Mouse (Mus musculus): Measurements from ENCODE around the gene Tmtc1. TPM values are rescaled to one million over a fixed set of nuclear protein-coding genes. Genes with fewer than 3 reads are reported as not detected.

Gene Tmtc1
- polyA plus RNA-seq, 2 experiments = 2.0 to 3.0 TPM

GRCm38 (mm10) chr6:148362475-148362874 lies 81.7 kb downstream of the Tmtc1 start:
- WGBS = 57% methylated on average over 3 of the region's 3 CpGs
- no peak for TF ChIP-seq POLR2A (IDR thresholded peaks at IDR 0.05; ENCODE audit: borderline replicate concordance, extremely low read depth, insufficient read depth, insufficient read length)
- Histone ChIP-seq H3K9me3 (ENCODE audit: control insufficient read depth, low read length) (no peaks in the 10 kb centered on the region), H3K4me2 (replicated peaks; ENCODE audit: low read depth, low read length, severe bottlenecking) (no peak overlapping the region), H3K27ac (replicated peaks; ENCODE audit: low read depth, low read length) (no peak overlapping the region), H3K36me3 (ENCODE audit: control insufficient read depth, insufficient read depth, low read length) (no peaks in the 10 kb centered on the region), H3K9ac (ENCODE audit: low read depth, low read length, severe bottlenecking) (no peak overlapping the region), H3K4me1 (ENCODE audit: control insufficient read depth, insufficient read depth, low read length) (peaks cover 7% of the 10 kb centered on the region), H3K27me3 (ENCODE audit: control insufficient read depth, insufficient read depth, low read length) (no peaks in the 10 kb centered on the region), H3K4me3 (replicated peaks; ENCODE audit: low read length) (no peak overlapping the region)
- DNase-seq (ENCODE audit: low spot score) = no peak
- no peak for ATAC-seq (ENCODE audit: low FRiP score, low read depth)

- TF ChIP-seq POLR2A (IDR thresholded peaks at IDR 0.05; ENCODE audit: borderline replicate concordance, extremely low read depth, insufficient read depth, insufficient read length) = no peak
- Histone ChIP-seq H3K4me3 (replicated peaks; ENCODE audit: low read length) (no peak overlapping the region), H3K9me3 (ENCODE audit: control insufficient read depth, low read length) (peaks cover 15% of the 10 kb centered on the region; the same call in 1 of the 2 replicates), H3K4me2 (replicated peaks; ENCODE audit: low read depth, low read length, severe bottlenecking) (no peak overlapping the region), H3K27me3 (ENCODE audit: control insufficient read depth, insufficient read depth, low read length) (no peaks in the 10 kb centered on the region), H3K27ac (replicated peaks; ENCODE audit: low read depth, low read length) (no peak overlapping the region), H3K4me1 (ENCODE audit: control insufficient read depth, insufficient read depth, low read length) (no peaks in the 10 kb centered on the region; the same call in 1 of the 2 replicates), H3K9ac (ENCODE audit: low read depth, low read length, severe bottlenecking) (no peak overlapping the region), H3K36me3 (ENCODE audit: control insufficient read depth, insufficient read depth, low read length) (peaks cover 5% of the 10 kb centered on the region; the same call in 1 of the 2 replicates)
- no peak for ATAC-seq (ENCODE audit: low FRiP score, low read depth)
- DNase-seq (ENCODE audit: low spot score) = peak; percentile 13
- WGBS = 41% methylated on average over 7 of the region's 7 CpGs
Measured at GRCm38 (mm10) chr6:148359348-148359905, 84.8 kb downstream of the Tmtc1 start.

- no peak for TF ChIP-seq POLR2A (IDR thresholded peaks at IDR 0.05; ENCODE audit: borderline replicate concordance, extremely low read depth, insufficient read depth, insufficient read length)
- no peak overlapping the region for H3K4me2 ChIP-seq (replicated peaks; ENCODE audit: low read depth, low read length, severe bottlenecking)
- peaks cover 15% of the 10 kb centered on the region; the same call in 1 of the 2 replicates for H3K9me3 ChIP-seq (ENCODE audit: control insufficient read depth, low read length)
- 32% methylated on average over 8 of the region's 12 CpGs for WGBS
- no peaks in the 10 kb centered on the region for H3K27me3 ChIP-seq (ENCODE audit: control insufficient read depth, insufficient read depth, low read length)
- no peak overlapping the region for H3K4me3 ChIP-seq (replicated peaks; ENCODE audit: low read length)
- H3K27ac ChIP-seq (replicated peaks; ENCODE audit: low read depth, low read length) = no peak overlapping the region
- no peaks in the 10 kb centered on the region; the same call in 1 of the 2 replicates for H3K4me1 ChIP-seq (ENCODE audit: control insufficient read depth, insufficient read depth, low read length)
- no peak overlapping the region for H3K9ac ChIP-seq (ENCODE audit: low read depth, low read length, severe bottlenecking)
- ATAC-seq (ENCODE audit: low FRiP score, low read depth) (peak; percentile 21; the same call in 1 of the 2 replicates), DNase-seq (ENCODE audit: low spot score) (peak; percentile 12)
- peaks cover 5% of the 10 kb centered on the region; the same call in 1 of the 2 replicates for H3K36me3 ChIP-seq (ENCODE audit: control insufficient read depth, insufficient read depth, low read length)
Measured at GRCm38 (mm10) chr6:148358580-148359246, 85.5 kb downstream of the Tmtc1 start.

- Histone ChIP-seq H3K36me3 (ENCODE audit: control insufficient read depth, insufficient read depth, low read length) (peaks cover 5% of the 10 kb centered on the region; the same call in 1 of the 2 replicates), H3K9ac (ENCODE audit: low read depth, low read length, severe bottlenecking) (no peak overlapping the region), H3K27me3 (ENCODE audit: control insufficient read depth, insufficient read depth, low read length) (no peaks in the 10 kb centered on the region), H3K4me3 (replicated peaks; ENCODE audit: low read length) (no peak overlapping the region), H3K27ac (replicated peaks; ENCODE audit: low read depth, low read length) (no peak overlapping the region), H3K4me2 (replicated peaks; ENCODE audit: low read depth, low read length, severe bottlenecking) (no peak overlapping the region), H3K4me1 (ENCODE audit: control insufficient read depth, insufficient read depth, low read length) (no peaks in the 10 kb centered on the region; the same call in 1 of the 2 replicates), H3K9me3 (ENCODE audit: control insufficient read depth, low read length) (peaks cover 15% of the 10 kb centered on the region; the same call in 1 of the 2 replicates)
- no peak for ATAC-seq (ENCODE audit: low FRiP score, low read depth)
- TF ChIP-seq POLR2A (IDR thresholded peaks at IDR 0.05; ENCODE audit: borderline replicate concordance, extremely low read depth, insufficient read depth, insufficient read length) = no peak
- DNase-seq (ENCODE audit: low spot score) = no peak
Measured at GRCm38 (mm10) chr6:148356141-148356540, 88.0 kb downstream of the Tmtc1 start.

- peak; percentile 70; the same call in 1 of the 2 replicates for ATAC-seq (ENCODE audit: low FRiP score, low read depth)
Measured at GRCm38 (mm10) chr6:148354509-148355474, 89.4 kb downstream of the Tmtc1 start.

More at GRCm38 (mm10) chr6:148354509-148355474, 89.4 kb downstream of the Tmtc1 start:
- WGBS = 36% methylated on average over 85 of the region's 85 CpGs
- H3K9me3 ChIP-seq (ENCODE audit: control insufficient read depth, low read length) = peaks cover 15% of the 10 kb centered on the region; the same call in 1 of the 2 replicates
- peaks cover 5% of the 10 kb centered on the region; the same call in 1 of the 2 replicates for H3K36me3 ChIP-seq (ENCODE audit: control insufficient read depth, insufficient read depth, low read length)
- no peak for TF ChIP-seq POLR2A (IDR thresholded peaks at IDR 0.05; ENCODE audit: borderline replicate concordance, extremely low read depth, insufficient read depth, insufficient read length)
- no peaks in the 10 kb centered on the region; the same call in 1 of the 2 replicates for H3K4me1 ChIP-seq (ENCODE audit: control insufficient read depth, insufficient read depth, low read length)
- peak; percentile 76 for DNase-seq (ENCODE audit: low spot score)
- H3K4me3 ChIP-seq (replicated peaks; ENCODE audit: low read length) = peak overlapping the region; percentile 49
- peak overlapping the region; percentile 58 for H3K4me2 ChIP-seq (replicated peaks; ENCODE audit: low read depth, low read length, severe bottlenecking)
- peak overlapping the region; percentile 64 for H3K9ac ChIP-seq (ENCODE audit: low read depth, low read length, severe bottlenecking)
- H3K27me3 ChIP-seq (ENCODE audit: control insufficient read depth, insufficient read depth, low read length) = no peaks in the 10 kb centered on the region
- no peak overlapping the region for H3K27ac ChIP-seq (replicated peaks; ENCODE audit: low read depth, low read length)
